Mouse (Mus musculus) midbrain, postnatal 0 days (tissue): Measurements from ENCODE around the gene Iqcj. TPM values are rescaled to one million over a fixed set of nuclear protein-coding genes. Genes with fewer than 3 reads are reported as not detected.
A peak's percentile ranks its signal among the peaks of the same experiment; 100 is the strongest.

Source experiments
- ATAC-seq: fragments of 200-750 bp; cut with Nextera tagmentation; 2 replicates; pipeline ENCODE4 v1.8.0; 2017; ENCODE audit warnings: moderate number of reproducible peaks, mild to moderate bottlenecking, moderate TSS enrichment, moderate library complexity; ENCODE audit not compliant: low FRiP score
- DNase-seq: peaks from one replicate; pipeline ENCODE4 v3.0.0-alpha.2; 2015; ENCODE audit warnings: low spot score
- H3K27ac ChIP-seq: fragments of 300-500 bp; sonication (generic); 2 replicates; pipeline ENCODE4 v1.5.1; 2014; ENCODE audit warnings: low read depth, mild to moderate bottlenecking, low read length, mixed read lengths
- H3K27me3 ChIP-seq: fragments of 300-500 bp; sonication (generic); 2 replicates; pipeline ENCODE4 v1.6.1; 2014; ENCODE audit warnings: low read length, control low read depth, mixed read lengths; ENCODE audit not compliant: insufficient read depth
- H3K36me3 ChIP-seq: fragments of 300-500 bp; sonication (generic); 2 replicates; pipeline ENCODE4 v1.6.1; 2014; ENCODE audit warnings: low read length, control low read depth, mixed read lengths; ENCODE audit not compliant: insufficient read depth
- H3K4me1 ChIP-seq: fragments of 300-500 bp; sonication (generic); 2 replicates; pipeline ENCODE4 v1.6.1; 2014; ENCODE audit warnings: mild to moderate bottlenecking, control low read depth, antibody characterized with exemption, low read length, mixed read lengths; ENCODE audit not compliant: insufficient read depth
- H3K4me2 ChIP-seq: fragments of 300-500 bp; sonication (generic); 2 replicates; pipeline ENCODE4 v1.6.1; 2014; ENCODE audit warnings: low read depth, mild to moderate bottlenecking, low read length, mixed read lengths; ENCODE audit not compliant: poor library complexity, severe bottlenecking
- H3K4me3 ChIP-seq: fragments of 300-500 bp; sonication (generic); 2 replicates; pipeline ENCODE4 v1.5.1; 2014; ENCODE audit warnings: low read depth, mild to moderate bottlenecking, low read length, moderate library complexity
- H3K9ac ChIP-seq: fragments of 300-500 bp; sonication (generic); replicated peaks from 2 replicates; pipeline ENCODE4 v1.6.1; 2014; ENCODE audit warnings: mild to moderate bottlenecking, low read length, moderate library complexity, mixed read lengths; ENCODE audit not compliant: poor library complexity, severe bottlenecking
- H3K9me3 ChIP-seq: fragments of 300-500 bp; sonication (generic); 2 replicates; pipeline ENCODE4 v1.6.1; 2016; ENCODE audit warnings: low read length, control low read depth
- CTCF ChIP-seq: IDR thresholded peaks from 2 replicates; pipeline ENCODE4 v1.5.1; 2016; ENCODE audit warnings: antibody characterized with exemption, mild to moderate bottlenecking
- WGBS: fragments of 180-500 bp; shearing (Covaris S2); extraction: QIAGEN DNeasy Blood & Tissue Kit; methylation state at CpG from one replicate; pipeline ENCODE4 v1.1.7; 2014; 5-methylcytosine and 5-hydroxymethylcytosine counted together
- polyA plus RNA-seq: library from polyadenylated mRNA; unstranded; fragments of >200 nt; fragmentation: Nextera tagmentation; extraction: Ambion mirVana; gene quantifications from 2 replicates; pipeline ENCODE4 v1.2.1, GENCODE M21; 2015
- total RNA-seq: library from RNA; depleted of rRNA; stranded (reverse); fragments of >200 nt; gene quantifications from 2 replicates; pipeline ENCODE4 v1.2.3, GENCODE M21; 2014

Gene Iqcj
- total and polyA plus RNA-seq, 2 experiments from 2014 or later: 0.42 to 1.5 TPM

DNA sequence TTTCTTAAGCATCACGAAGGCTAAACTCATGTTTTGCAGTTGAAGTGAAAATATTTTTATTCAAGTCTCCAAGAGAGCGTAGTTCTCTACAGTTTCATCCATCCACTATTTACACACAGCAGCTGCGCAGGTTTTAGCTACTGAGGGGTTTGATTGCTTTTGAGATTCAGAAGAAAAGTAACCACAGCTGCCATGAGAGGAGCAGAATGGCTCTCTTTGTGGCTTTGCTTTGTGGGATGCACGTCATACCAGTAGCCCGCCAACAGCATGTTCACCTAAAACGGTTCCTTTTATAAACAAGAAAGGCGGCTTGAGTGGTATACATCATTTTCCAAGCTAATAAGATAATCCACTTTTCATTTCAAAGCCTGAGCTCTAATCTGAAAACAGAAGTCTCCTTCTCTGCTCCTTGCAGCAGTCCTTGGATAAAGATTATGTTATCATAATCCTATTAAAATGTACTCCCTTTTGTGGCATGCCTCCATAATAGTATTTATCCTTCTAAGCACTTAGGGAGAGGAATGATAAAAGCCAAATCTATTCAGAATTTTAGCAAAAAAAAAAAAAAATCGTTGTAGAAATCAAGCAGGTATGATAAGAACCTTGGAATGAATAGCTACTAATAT is 26.7 kb downstream of the Iqcj start:
- Histone ChIP-seq H3K4me3 (no peak overlapping the region), H3K9ac (no peak overlapping the region), H3K27me3 (no peaks in the 10 kb centered on the region), H3K36me3 (no peaks in the 10 kb centered on the region), H3K4me2 (no peak overlapping the region), H3K27ac (no peak overlapping the region), H3K9me3 (no peaks in the 10 kb centered on the region), H3K4me1 (0 out of 2 replicates have a peak, but pooled peaks cover 3% of the 10 kb centered on the region)
- TF ChIP-seq CTCF: no peak
- WGBS: 22% methylated on average over 8 of the region's 8 CpGs
- no peak for ATAC-seq
- peak; percentile 23 for DNase-seq

DNA sequence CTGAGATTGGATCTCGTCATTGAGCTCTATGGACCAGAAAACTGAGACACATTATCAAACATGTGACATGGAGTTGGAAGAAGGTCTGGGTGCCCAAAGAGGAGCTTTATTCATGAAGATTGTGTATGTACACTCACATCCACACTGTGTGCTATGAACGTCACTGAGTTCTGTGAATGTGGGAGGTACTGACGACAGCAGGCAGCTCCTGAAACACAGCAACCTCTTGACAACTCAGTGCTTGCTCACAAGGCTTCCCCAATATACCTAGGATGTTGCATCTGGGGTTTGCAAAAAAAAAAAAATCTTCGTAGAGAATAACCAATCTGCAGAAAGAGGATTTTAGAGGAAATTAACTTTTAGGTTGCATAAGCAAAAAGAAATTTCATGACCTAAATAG is 31.1 kb downstream of the Iqcj start:
- no peaks in the 10 kb centered on the region for H3K36me3 ChIP-seq
- no peak overlapping the region for H3K4me3 ChIP-seq
- no peaks in the 10 kb centered on the region for H3K9me3 ChIP-seq
- no peak overlapping the region for H3K27ac ChIP-seq
- 0 out of 2 replicates have a peak, but pooled peaks cover 3% of the 10 kb centered on the region for H3K4me1 ChIP-seq
- H3K4me2 ChIP-seq: no peak overlapping the region
- H3K9ac ChIP-seq: no peak overlapping the region
- ATAC-seq (no peak), DNase-seq (no peak)
- no peak for TF ChIP-seq CTCF
- H3K27me3 ChIP-seq: no peaks in the 10 kb centered on the region
- 84% methylated on average over 4 of the region's 4 CpGs for WGBS

DNA sequence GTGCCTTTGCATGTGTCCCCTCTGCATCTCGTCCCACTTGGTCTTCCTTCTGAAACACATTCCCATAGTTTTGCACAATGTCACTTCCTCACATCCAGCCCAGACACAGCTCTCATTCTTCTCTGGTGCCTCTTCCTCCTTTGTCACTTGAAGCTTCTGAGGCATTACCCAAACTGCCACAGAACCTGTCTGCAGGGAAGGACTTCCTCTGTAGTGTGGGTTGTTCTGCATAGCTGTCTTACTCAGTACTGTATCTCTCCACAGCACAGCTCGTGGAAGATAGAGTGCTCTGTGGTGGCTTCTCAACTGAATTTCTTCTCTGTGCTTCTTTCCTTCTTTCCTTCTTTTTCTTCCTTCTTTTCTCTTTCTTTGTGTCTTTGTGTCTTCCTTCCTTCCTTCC is 33.4 kb downstream of the Iqcj start:
- ATAC-seq: no peak
- Histone ChIP-seq H3K4me3 (no peak overlapping the region), H3K9ac (no peak overlapping the region), H3K27ac (no peak overlapping the region), H3K36me3 (no peaks in the 10 kb centered on the region), H3K27me3 (no peaks in the 10 kb centered on the region), H3K9me3 (no peaks in the 10 kb centered on the region), H3K4me1 (no peaks in the 10 kb centered on the region), H3K4me2 (no peak overlapping the region)
- no peak for TF ChIP-seq CTCF
- no peak for DNase-seq
- 81% methylated on average over 2 of the region's 2 CpGs for WGBS

DNA sequence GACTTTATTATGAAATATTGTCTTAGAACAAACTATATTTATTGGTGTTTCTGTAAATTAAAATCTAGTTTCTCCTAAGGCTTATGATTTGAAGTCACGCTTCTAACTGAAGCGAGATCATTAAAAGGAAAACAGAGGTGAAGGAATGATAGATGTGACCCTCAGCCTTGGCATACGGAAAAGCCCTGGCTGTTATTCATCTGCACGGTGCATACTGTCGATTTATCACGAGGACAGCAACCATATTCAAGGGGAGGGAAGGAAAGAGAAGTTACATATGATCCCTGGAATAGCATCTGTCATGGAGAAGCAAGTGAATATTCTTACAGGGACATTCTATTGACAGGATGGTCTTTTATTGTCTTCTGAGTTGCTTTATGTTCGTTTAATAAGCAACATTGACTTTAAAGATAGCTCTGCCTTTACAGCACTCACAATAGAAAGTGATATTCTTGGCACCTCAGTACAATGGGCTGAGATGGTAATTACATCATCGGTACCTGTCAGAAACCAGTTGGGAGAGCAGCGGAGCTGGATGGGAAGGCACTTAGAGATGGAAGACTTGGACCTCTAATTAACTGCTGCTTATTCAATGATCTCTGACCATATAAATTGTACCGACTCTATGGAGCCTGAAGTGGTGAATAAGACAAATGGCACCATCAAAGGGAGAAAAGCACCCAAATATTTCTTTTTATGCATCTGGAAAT is 38.6 kb downstream of the Iqcj start:
- Histone ChIP-seq H3K9ac (no peak overlapping the region), H3K27me3 (no peaks in the 10 kb centered on the region), H3K36me3 (no peaks in the 10 kb centered on the region), H3K4me1 (no peaks in the 10 kb centered on the region), H3K9me3 (no peaks in the 10 kb centered on the region), H3K4me2 (no peak overlapping the region), H3K27ac (no peak overlapping the region), H3K4me3 (no peak overlapping the region)
- 85% methylated on average over 10 of the region's 10 CpGs for WGBS
- ATAC-seq (no peak), DNase-seq (no peak)
- no peak for TF ChIP-seq CTCF

DNA sequence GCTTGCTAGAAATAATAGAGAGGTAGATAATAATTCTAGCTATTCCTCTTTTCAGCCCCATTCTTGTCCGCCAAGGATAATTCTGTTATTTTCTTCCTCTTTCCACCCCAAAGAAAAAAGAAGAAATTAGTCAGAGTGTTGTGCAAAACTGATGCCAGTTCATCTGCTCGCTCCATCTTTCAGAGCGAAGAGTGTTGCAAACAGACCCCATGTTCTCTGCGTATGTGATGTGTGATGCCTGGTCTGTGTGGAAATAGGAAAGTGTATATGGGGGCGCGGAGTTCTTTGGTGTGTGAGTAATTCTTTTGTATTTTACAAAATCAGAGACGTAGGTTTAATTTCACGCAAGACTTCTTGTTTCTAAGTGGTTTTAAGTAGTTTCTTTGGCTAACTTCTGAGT is 39.2 kb downstream of the Iqcj start:
- ATAC-seq (no peak), DNase-seq (no peak)
- 87% methylated on average over 8 of the region's 8 CpGs for WGBS
- no peak overlapping the region for H3K9ac ChIP-seq
- no peak overlapping the region for H3K27ac ChIP-seq
- H3K4me2 ChIP-seq: no peak overlapping the region
- H3K4me1 ChIP-seq: no peaks in the 10 kb centered on the region
- H3K4me3 ChIP-seq: no peak overlapping the region
- no peaks in the 10 kb centered on the region for H3K27me3 ChIP-seq
- H3K36me3 ChIP-seq: no peaks in the 10 kb centered on the region
- TF ChIP-seq CTCF: no peak
- H3K9me3 ChIP-seq: no peaks in the 10 kb centered on the region

DNA sequence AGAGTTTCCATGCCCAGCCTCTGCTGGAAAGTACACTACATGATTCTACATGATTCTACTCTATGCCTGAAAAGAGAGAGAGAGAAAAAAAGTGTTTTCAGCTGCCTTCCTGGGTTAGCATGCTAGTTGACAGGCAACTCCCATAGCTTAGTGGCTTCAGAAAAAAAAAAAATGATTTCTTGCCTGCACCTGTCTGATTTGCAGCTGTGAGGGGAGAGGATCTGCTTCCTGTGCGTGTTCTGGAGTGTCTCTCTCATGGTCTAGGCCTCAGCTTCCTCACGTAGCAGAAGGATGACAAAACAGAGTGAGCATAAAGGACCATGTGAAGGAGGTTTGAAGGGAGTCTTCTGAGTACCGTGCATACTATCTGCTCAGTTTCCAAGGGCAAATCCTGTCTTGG is 39.9 kb downstream of the Iqcj start:
- no peaks in the 10 kb centered on the region for H3K27me3 ChIP-seq
- DNase-seq: no peak
- H3K27ac ChIP-seq: no peak overlapping the region
- H3K9me3 ChIP-seq: no peaks in the 10 kb centered on the region
- no peak overlapping the region for H3K4me3 ChIP-seq
- no peaks in the 10 kb centered on the region for H3K4me1 ChIP-seq
- no peak for ATAC-seq
- 80% methylated on average over 3 of the region's 3 CpGs for WGBS
- no peaks in the 10 kb centered on the region for H3K36me3 ChIP-seq
- no peak for TF ChIP-seq CTCF
- no peak overlapping the region for H3K9ac ChIP-seq
- no peak overlapping the region for H3K4me2 ChIP-seq
